Mouse (Mus musculus): ENCODE measurements around the gene Hist1h4b. TPM values are rescaled to one million over a fixed set of nuclear protein-coding genes. Genes with fewer than 3 reads are reported as not detected.
"Not testable (repeated sequence)": the region's sequence is repeated elsewhere in the genome, so short reads cannot be mapped to it uniquely, and the experiment has no call there.

Hist1h4b gene
- polyA plus RNA-seq, 1 experiment from 2014 or later = 4.9 TPM

DNA sequence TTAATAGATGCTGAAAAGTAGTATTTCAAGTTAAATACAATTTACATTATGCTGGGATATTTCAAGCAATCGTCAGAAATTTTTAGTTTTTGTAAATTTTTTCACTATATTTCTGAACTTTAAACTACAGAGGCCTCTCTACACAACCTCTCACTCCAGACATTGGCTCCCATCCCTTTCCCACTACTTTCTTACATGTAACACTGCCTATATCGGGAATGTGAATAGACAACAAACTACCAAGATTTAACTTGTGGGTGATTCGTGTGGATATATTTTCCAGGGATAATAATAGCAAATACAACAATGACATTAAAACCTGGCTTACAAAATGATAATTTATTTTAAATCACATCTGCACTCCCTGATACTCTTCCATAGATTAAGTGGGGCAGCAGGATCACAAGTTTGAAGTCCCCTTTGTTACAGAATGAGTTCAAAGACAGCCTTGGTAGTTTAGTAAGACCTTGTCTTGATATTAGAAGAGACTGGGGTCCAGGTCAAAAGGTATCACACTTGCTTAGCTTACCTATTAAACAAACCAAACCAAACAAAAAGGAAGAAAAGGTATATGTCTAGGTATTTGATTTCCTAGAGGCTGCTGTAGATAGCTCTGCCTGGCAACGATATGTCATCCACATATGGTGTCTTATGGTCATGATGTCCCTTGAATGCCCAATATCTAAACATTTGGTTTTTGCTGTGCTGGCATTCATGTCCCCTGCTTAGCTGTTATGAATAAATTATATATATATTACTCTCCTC lies 3.3 kb upstream of the Hist1h4b start:
- H3K9me3 ChIP-seq = no peaks in the 10 kb centered on the region
- H3K4me1 ChIP-seq (replicated peaks) = peaks cover 34% of the 10 kb centered on the region
- WGBS = 59% methylated on average over 4 of the region's 4 CpGs
- DNase-seq (ENCODE audit: low spot score) = no peak
- H3K36me3 ChIP-seq = no peaks in the 10 kb centered on the region
- peak overlapping the region; percentile 51 for H3K4me3 ChIP-seq
- no peaks in the 10 kb centered on the region for H3K27me3 ChIP-seq (ENCODE audit: insufficient read depth, poor library complexity, severe bottlenecking)
- peak overlapping the region; percentile 89 for H3K27ac ChIP-seq

DNA sequence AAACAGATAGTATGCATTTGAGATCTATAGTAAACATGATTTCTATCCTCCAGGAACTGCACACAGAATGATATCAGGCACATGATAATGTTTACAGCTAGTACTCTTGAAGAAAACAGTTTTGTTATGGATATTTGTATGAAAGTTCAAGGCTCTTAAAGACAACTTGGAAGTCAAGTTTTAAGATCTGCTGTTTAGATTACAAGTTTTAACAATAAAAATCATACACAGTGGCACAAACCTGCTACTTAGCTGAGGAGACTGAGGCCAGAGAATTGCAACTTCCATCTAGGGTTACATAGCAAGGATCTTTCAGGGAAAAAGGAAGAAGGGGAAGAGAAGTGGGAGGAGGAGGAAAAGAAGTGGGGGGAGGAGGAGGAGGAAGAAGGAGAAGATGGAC lies 1.8 kb upstream of the Hist1h4b start:
- H3K27ac ChIP-seq = peak overlapping the region; percentile 90
- H3K36me3 ChIP-seq = no peaks in the 10 kb centered on the region
- H3K4me1 ChIP-seq (replicated peaks) = peaks cover 37% of the 10 kb centered on the region
- H3K27me3 ChIP-seq (ENCODE audit: insufficient read depth, poor library complexity, severe bottlenecking) = no peaks in the 10 kb centered on the region
- H3K4me3 ChIP-seq = no peak overlapping the region
- H3K9me3 ChIP-seq = no peaks in the 10 kb centered on the region
- no peak for DNase-seq (ENCODE audit: low spot score)

DNA sequence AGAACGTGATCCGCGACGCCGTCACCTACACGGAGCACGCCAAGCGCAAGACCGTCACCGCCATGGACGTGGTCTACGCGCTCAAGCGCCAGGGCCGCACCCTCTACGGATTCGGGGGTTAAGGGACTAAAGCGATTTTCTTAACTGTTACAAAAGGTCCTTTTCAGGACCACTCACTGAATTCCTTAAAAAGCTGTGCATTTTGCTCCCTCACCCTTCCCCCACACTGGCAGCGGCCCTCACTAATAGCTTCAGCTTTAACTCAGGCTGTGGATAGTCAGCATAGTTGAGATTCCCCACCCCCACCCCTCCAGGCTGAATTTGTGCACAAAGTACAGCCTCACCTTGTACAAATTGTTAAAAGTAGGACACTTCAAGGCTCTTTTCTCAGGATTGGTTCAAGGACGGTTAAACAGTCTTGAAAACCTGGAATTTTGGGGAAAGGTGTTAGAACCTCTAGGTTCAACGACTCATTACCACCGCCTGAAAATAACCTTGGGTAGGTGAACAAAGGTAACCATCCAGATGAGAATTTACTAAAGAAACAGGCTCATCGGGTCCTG lies 479 bp downstream of the Hist1h4b start:
- 2% methylated on average over 18 of the region's 23 CpGs for WGBS
- Histone ChIP-seq H3K36me3 (no peaks in the 10 kb centered on the region), H3K4me1 (replicated peaks) (peaks cover 41% of the 10 kb centered on the region), H3K4me3 (peak overlapping the region; percentile 51), H3K27ac (peak overlapping the region; percentile 90), H3K9me3 (no peaks in the 10 kb centered on the region), H3K27me3 (ENCODE audit: insufficient read depth, poor library complexity, severe bottlenecking) (no peaks in the 10 kb centered on the region)
- DNase-seq (ENCODE audit: low spot score) = peak; percentile 68

DNA sequence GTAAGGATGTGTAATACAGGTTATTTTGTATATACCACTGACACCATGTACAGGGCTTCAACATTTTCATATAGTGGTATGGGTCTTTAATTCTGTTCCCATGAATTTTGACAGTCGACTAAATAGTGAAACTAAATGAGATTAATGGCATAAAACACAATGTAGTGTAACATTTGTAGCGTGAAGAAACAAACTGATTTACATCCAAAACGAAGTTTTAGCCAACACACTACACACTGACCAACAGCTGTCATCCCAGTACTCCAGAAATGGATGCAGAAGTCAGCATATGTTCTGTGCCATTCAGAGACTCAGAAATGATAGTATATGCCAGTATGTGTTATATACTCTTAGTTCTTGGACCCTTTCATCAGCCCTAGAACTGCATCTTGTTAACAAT lies 1.1 kb downstream of the Hist1h4b start:
- 54% methylated on average over 3 of the region's 3 CpGs for WGBS
- no peaks in the 10 kb centered on the region for H3K27me3 ChIP-seq (ENCODE audit: insufficient read depth, poor library complexity, severe bottlenecking)
- DNase-seq (ENCODE audit: low spot score) = no peak
- H3K4me1 ChIP-seq (replicated peaks) = peaks cover 43% of the 10 kb centered on the region
- peak overlapping the region; percentile 90 for H3K27ac ChIP-seq
- peak overlapping the region; percentile 51 for H3K4me3 ChIP-seq
- no peaks in the 10 kb centered on the region for H3K9me3 ChIP-seq
- no peaks in the 10 kb centered on the region for H3K36me3 ChIP-seq

DNA sequence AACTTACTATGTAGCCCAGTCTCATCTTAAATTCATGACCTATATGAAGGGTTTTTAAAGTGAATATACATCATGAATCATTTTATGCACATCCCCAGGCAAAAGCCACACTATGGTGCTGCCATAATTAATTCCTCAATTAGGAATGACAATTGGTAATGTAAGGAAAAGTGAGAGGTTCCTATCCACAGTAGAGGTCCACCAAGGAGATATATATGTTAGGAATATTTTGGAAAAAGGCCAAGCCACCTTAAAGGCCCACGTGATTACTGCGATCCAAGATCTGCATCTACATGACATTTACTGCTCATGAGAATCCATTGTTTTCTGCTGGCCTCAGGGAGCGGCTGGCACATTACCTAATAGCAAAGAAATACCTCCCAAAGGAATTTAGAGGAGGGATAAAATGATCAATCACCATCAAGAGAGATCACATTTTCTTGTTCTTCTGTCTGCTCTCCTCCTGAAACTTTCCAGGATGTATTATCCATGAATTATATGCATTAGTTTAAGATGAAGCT lies 2.5 kb downstream of the Hist1h4b start:
- WGBS = 75% methylated on average over 3 of the region's 3 CpGs
- peak overlapping the region; percentile 94 for H3K27ac ChIP-seq
- no peaks in the 10 kb centered on the region for H3K9me3 ChIP-seq
- H3K4me3 ChIP-seq = 0 out of 2 replicates have a peak overlapping the region, but pooled peaks have one; percentile 66
- no peaks in the 10 kb centered on the region for H3K27me3 ChIP-seq (ENCODE audit: insufficient read depth, poor library complexity, severe bottlenecking)
- no peak for DNase-seq (ENCODE audit: low spot score)
- no peaks in the 10 kb centered on the region for H3K36me3 ChIP-seq
- H3K4me1 ChIP-seq (replicated peaks) = peaks cover 49% of the 10 kb centered on the region

DNA sequence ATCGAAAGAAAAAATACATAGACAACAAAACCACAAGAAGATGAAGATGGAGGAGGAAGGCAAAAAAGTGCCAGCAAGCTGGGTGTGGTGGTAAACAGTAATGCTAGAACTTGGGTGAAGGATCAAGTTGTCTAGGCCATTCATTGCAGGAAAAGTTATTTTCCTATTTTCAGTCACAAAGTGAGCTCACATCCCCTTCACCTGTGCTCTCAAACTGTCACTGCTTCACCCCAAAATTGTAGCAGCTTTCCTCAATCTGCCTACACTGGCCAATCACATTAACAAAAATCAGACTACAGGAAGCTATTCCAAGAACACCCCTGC lies 3.1 kb downstream of the Hist1h4b start:
- H3K36me3 ChIP-seq = no peaks in the 10 kb centered on the region
- DNase-seq (ENCODE audit: low spot score) = no peak
- H3K4me3 ChIP-seq = peak overlapping the region; percentile 66
- H3K9me3 ChIP-seq = no peaks in the 10 kb centered on the region
- H3K27me3 ChIP-seq (ENCODE audit: insufficient read depth, poor library complexity, severe bottlenecking) = no peaks in the 10 kb centered on the region
- 74% methylated on average over 1 of the region's 1 CpGs for WGBS
- peaks cover 55% of the 10 kb centered on the region for H3K4me1 ChIP-seq (replicated peaks)
- peak overlapping the region; percentile 94 for H3K27ac ChIP-seq

DNA sequence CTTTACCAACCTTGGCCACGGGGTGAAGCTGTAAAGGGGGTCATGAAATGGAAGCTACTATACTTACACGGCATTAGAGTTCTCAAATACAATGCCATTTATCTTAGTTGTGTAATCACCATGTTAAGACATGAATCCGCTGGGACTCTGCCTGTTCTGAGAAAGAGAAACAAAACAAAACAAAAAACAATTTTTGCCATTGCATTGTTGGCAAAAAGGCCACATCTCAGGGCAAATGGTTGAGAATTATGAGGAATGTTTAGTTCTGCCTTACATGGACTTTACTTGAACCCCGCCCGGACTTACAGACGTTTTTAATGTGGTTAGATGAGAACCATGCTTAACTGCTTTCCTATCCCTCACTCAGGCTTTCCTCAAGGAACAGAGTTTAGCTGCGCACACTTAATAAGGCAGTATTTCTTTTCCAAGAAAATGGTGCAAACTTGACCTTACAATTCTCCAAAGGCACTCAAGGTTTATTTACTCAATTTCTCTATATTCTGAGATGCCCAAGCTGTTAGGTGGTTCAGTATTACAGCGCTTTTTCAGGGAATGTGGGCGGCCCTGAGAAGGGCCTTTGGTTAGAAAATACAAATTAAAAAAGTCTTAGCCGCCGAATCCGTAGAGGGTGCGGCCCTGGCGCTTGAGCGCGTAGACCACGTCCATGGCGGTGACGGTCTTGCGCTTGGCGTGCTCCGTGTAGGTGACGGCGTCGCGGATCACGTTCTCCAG lies 3.6 kb downstream of the Hist1h4b start:
- Histone ChIP-seq H3K9me3 (no peaks in the 10 kb centered on the region), H3K4me1 (replicated peaks) (peaks cover 57% of the 10 kb centered on the region), H3K4me3 (peak overlapping the region; percentile 66), H3K27ac (peak overlapping the region; percentile 94), H3K36me3 (no peaks in the 10 kb centered on the region), H3K27me3 (ENCODE audit: insufficient read depth, poor library complexity, severe bottlenecking) (no peaks in the 10 kb centered on the region)
- DNase-seq (ENCODE audit: low spot score) = peak; percentile 47
- WGBS = 2% methylated on average over 22 of the region's 27 CpGs

DNA sequence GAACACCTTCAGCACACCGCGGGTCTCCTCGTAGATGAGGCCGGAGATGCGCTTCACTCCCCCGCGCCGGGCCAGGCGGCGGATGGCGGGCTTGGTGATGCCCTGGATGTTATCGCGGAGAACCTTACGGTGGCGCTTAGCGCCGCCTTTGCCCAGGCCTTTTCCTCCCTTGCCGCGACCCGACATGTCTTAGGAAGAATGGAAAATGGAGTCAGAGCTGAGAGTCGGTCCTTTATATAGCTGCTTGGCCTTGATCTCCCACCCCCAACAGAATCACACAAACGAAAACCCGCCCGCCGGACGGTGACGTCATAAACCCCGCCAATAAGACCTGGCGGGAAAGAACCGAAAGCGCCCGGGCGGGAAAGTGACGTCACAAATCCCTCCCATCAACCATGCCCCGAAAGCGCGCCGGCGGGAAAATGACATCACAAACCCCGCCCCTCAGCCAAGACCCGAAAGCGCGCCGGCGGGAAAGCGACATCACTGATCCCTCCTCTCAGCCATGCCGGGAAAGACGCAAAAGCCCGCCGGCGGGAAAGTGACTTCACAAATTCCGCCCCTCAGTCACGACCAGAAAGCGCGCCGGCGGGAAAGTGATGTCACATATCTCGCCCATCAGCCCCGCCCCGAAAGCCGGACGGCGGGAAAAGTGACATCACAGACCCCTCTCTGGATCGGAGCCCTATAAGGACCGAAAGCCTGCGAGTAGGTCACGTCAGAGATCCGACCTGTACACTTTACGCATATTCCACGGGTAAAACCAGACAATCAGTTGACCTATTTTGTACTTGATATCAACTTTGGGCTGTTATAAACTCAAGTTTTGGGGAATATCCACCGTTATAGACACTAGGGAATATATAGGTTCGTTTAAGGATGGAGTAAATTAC lies 4.4 kb downstream of the Hist1h4b start, which contains the start of gene Hist1h4a:
Hist1h4a (minus strand) TSS at position 259 of the 893 bp plus-strand sequence.
- peak; percentile 99 for DNase-seq (ENCODE audit: low spot score)
- H3K27ac ChIP-seq = peak within 1 kb of the TSS; percentile 94
- H3K4me3 ChIP-seq = peak within 1 kb of the TSS; percentile 66
- peaks cover 57% of the 10 kb centered on the region for H3K4me1 ChIP-seq (replicated peaks)
- H3K9me3 ChIP-seq = no peaks in the 10 kb centered on the region
- no peaks in the 10 kb centered on the region for H3K27me3 ChIP-seq (ENCODE audit: insufficient read depth, poor library complexity, severe bottlenecking)
- H3K36me3 ChIP-seq = no peaks in the 10 kb centered on the region
- WGBS = under 1% methylated on average over 69 of the region's 72 CpGs

DNA sequence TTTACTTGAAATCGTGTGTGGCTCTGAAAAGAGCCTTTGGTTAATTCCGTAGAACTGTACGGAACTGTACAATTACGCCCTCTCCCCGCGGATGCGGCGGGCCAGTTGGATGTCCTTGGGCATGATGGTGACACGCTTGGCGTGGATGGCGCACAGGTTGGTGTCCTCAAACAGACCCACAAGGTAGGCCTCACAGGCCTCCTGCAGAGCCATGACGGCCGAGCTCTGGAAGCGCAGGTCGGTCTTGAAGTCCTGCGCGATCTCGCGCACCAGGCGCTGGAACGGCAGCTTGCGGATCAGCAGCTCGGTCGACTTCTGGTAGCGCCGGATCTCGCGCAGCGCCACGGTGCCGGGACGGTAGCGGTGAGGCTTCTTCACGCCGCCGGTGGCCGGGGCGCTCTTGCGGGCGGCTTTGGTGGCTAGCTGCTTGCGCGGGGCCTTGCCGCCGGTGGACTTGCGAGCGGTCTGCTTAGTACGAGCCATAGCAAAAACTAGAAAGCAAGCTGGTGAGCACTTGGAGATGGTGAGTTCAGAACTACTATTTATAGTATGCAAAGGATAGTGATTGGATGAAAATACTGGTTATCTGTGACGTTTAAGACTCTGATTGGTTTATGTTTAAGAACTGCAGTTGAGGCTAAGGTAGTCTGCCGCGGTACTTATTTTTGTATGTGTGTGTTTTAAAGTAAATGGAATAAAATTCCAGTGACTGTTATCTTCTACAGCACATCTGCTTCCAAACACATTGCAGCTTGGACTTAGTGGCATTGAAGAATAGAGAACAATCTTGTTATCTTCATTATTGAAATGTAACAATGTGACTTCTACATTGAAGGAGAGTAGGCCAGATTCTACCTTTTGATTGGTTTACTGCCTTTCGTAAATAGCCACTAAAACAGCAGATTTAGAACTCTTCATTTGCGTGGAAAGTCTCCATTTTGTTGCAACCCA lies 5.3 kb downstream of the Hist1h4b start, which contains the start of gene Hist1h3a:
Hist1h3a (minus strand) TSS at position 516 of the 951 bp plus-strand sequence.
- peak within 1 kb of the TSS; percentile 66 for H3K4me3 ChIP-seq
- not testable (repeated sequence) for H3K9me3 ChIP-seq; H3K36me3 ChIP-seq; H3K27me3 ChIP-seq (ENCODE audit: insufficient read depth, poor library complexity, severe bottlenecking)
- peaks cover 56% of the 10 kb centered on the region for H3K4me1 ChIP-seq (replicated peaks)
- H3K27ac ChIP-seq = peak within 1 kb of the TSS; percentile 94
- peak; percentile 74 for DNase-seq (ENCODE audit: low spot score)
- WGBS = under 1% methylated on average over 33 of the region's 52 CpGs

DNA sequence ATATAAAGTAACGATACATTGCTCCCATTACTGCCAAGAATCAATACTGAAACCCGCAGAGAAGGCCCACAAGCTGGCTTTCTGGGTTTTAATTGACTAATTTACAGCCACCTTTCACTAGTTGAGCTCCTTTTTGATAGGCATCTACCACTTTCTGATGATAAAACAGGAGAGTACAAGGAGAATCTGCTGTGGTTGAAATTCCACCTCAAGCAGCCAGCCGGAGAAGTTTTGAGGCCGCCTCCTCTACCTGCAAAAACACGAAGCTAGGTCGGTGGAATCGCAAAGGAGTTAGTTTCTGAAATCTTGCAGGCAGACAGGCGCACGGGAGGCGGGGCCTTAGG lies 6.4 kb downstream of the Hist1h4b start:
- Histone ChIP-seq H3K4me1 (replicated peaks) (peaks cover 46% of the 10 kb centered on the region), H3K27ac (peak overlapping the region; percentile 94), H3K9me3 (no peaks in the 10 kb centered on the region), H3K27me3 (ENCODE audit: insufficient read depth, poor library complexity, severe bottlenecking) (no peaks in the 10 kb centered on the region), H3K4me3 (peak overlapping the region; percentile 66), H3K36me3 (no peaks in the 10 kb centered on the region)
- 2% methylated on average over 10 of the region's 10 CpGs for WGBS
- DNase-seq (ENCODE audit: low spot score) = no peak

DNA sequence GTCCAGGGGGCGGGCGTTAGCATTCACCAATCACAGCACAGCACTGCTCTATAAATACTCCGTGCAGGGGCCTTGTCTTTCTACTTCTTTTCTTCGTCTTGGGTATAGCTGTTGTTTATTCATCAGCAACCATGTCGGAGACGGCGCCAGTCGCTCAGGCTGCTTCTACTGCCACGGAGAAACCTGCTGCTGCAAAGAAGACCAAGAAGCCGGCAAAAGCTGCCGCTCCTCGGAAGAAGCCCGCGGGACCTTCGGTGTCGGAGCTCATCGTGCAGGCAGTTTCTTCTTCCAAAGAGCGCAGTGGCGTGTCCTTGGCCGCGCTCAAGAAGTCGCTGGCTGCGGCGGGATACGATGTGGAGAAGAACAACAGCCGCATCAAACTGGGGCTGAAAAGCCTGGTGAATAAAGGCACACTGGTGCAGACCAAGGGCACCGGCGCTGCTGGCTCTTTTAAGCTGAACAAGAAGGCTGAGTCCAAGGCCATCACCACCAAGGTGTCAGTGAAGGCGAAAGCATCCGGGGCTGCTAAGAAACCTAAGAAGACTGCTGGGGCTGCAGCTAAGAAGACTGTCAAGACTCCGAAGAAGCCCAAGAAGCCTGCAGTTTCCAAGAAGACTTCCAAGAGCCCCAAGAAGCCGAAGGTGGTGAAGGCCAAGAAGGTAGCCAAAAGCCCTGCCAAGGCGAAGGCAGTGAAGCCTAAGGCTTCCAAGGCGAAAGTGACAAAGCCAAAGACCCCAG lies 6.9 kb downstream of the Hist1h4b start, which contains the start of gene Hist1h1a:
Hist1h1a (plus strand) TSS at position 81 of the 738 bp plus-strand sequence.
- Histone ChIP-seq H3K4me1 (replicated peaks) (peaks cover 43% of the 10 kb centered on the region), H3K36me3 (no peaks in the 10 kb centered on the region), H3K9me3 (no peaks in the 10 kb centered on the region), H3K27ac (peak within 1 kb of the TSS; percentile 94), H3K27me3 (ENCODE audit: insufficient read depth, poor library complexity, severe bottlenecking) (no peaks in the 10 kb centered on the region), H3K4me3 (peak within 1 kb of the TSS; percentile 66)
- peak; percentile 90 for DNase-seq (ENCODE audit: low spot score)
- WGBS = 4% methylated on average over 34 of the region's 34 CpGs
